Mouse (Mus musculus) limb, embryonic 14.5 days (tissue): ENCODE measurements around the gene Fam117b. TPM values are rescaled to one million over a fixed set of nuclear protein-coding genes. Genes with fewer than 3 reads are reported as not detected.
A peak's percentile ranks its signal among the peaks of the same experiment; 100 is the strongest.

Source experiments
- ATAC-seq: fragments of 200-750 bp; cut with Nextera tagmentation; 2 replicates; pipeline ENCODE4 v1.8.0; 2017; ENCODE audit warnings: low read depth, moderate number of reproducible peaks, moderate TSS enrichment; ENCODE audit not compliant: low FRiP score
- DNase-seq: peaks from one replicate; pipeline ENCODE4 v3.0.0-alpha.2; 2015; ENCODE audit warnings: low spot score
- H3K27ac ChIP-seq: fragments of 300-500 bp; sonication (generic); replicated peaks from 2 replicates; pipeline ENCODE4 v1.5.1; 2014; ENCODE audit warnings: low read depth, mild to moderate bottlenecking, low read length, moderate library complexity, mixed read lengths
- H3K27me3 ChIP-seq: fragments of 300-500 bp; sonication (generic); 2 replicates; pipeline ENCODE4 v1.6.1; 2014; ENCODE audit warnings: low read length, mixed read lengths; ENCODE audit not compliant: control insufficient read depth, insufficient read depth
- H3K36me3 ChIP-seq: fragments of 300-500 bp; sonication (generic); 2 replicates; pipeline ENCODE4 v1.6.1; 2014; ENCODE audit warnings: mild to moderate bottlenecking, low read length, moderate library complexity, mixed read lengths; ENCODE audit not compliant: control insufficient read depth, insufficient read depth
- H3K4me1 ChIP-seq: fragments of 300-500 bp; sonication (generic); 2 replicates; pipeline ENCODE4 v1.6.1; 2014; ENCODE audit warnings: antibody characterized with exemption, low read length, mixed read lengths; ENCODE audit not compliant: control insufficient read depth, insufficient read depth
- H3K4me2 ChIP-seq: fragments of 300-500 bp; sonication (generic); replicated peaks from 2 replicates; pipeline ENCODE4 v1.6.1; 2014; ENCODE audit warnings: low read depth, mild to moderate bottlenecking, low read length, moderate library complexity; ENCODE audit not compliant: severe bottlenecking
- H3K4me3 ChIP-seq: fragments of 300-500 bp; sonication (generic); replicated peaks from 2 replicates; pipeline ENCODE4 v1.5.1; 2014; ENCODE audit warnings: low read length
- H3K9ac ChIP-seq: fragments of 300-500 bp; sonication (generic); 2 replicates; pipeline ENCODE4 v1.6.1; 2014; ENCODE audit warnings: mild to moderate bottlenecking, low read depth, low read length, moderate library complexity; ENCODE audit not compliant: severe bottlenecking
- H3K9me3 ChIP-seq: fragments of 300-500 bp; sonication (generic); 2 replicates; pipeline ENCODE4 v1.6.1; 2016; ENCODE audit warnings: low read length; ENCODE audit not compliant: control insufficient read depth
- POLR2A ChIP-seq: fragments of 200-500 bp; IDR thresholded peaks from 2 replicates; pipeline ENCODE4 v1.8.0; 2012; ENCODE audit warnings: inconsistent platforms, mild to moderate bottlenecking, moderate library complexity, borderline replicate concordance; ENCODE audit not compliant: insufficient read depth, insufficient read length; ENCODE audit errors: extremely low read depth
- WGBS: fragments of 180-500 bp; shearing (Covaris S2); extraction: QIAGEN DNeasy Blood & Tissue Kit; methylation state at CpG from one replicate; pipeline ENCODE4 v1.1.7; 2014; 5-methylcytosine and 5-hydroxymethylcytosine counted together
- polyA plus RNA-seq, 2 experiments: library from polyadenylated mRNA; depleted of rRNA in 1 of 2; stranded (reverse) in 1 of 2; unstranded in 1 of 2; fragments of >200 nt; fragmentation: Nextera tagmentation in 1 of 2; extraction: Ambion mirVana in 1 of 2; gene quantifications; 2 replicates each; pipeline versions ENCODE4 v1.2.1 to v1.2.3; 2012 to 2014

Gene Fam117b
- polyA plus RNA-seq, 2 experiments = 12.3 to 12.4 TPM

DNA sequence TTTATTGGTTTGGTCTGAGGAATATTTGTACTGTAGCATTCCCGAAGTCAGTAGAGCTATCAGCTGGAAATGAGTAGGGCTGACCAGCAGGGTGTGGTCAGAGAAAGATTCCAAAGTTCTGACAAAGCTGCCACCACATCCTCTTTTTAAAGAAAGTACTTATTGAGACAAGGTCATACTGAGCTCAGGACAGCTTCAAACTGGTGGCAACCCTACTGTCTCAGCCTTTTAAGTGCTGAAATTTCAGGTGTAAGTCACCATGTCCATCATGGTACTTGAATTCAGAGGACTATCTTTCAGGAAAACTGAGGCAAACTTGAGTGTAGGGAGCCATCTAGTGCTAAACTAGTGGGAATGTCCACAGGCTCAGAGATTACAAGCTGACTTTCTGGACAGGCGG is 87.5 kb downstream of the Fam117b start:
- Histone ChIP-seq H3K4me3 (no peak overlapping the region), H3K27ac (no peak overlapping the region), H3K4me1 (no peaks in the 10 kb centered on the region), H3K27me3 (no peaks in the 10 kb centered on the region), H3K9ac (no peak overlapping the region), H3K4me2 (no peak overlapping the region), H3K9me3 (no peaks in the 10 kb centered on the region), H3K36me3 (no peaks in the 10 kb centered on the region)
- ATAC-seq (no peak), DNase-seq (peak; percentile 14)
- no peak for TF ChIP-seq POLR2A
- WGBS = 40% methylated on average over 2 of the region's 2 CpGs

DNA sequence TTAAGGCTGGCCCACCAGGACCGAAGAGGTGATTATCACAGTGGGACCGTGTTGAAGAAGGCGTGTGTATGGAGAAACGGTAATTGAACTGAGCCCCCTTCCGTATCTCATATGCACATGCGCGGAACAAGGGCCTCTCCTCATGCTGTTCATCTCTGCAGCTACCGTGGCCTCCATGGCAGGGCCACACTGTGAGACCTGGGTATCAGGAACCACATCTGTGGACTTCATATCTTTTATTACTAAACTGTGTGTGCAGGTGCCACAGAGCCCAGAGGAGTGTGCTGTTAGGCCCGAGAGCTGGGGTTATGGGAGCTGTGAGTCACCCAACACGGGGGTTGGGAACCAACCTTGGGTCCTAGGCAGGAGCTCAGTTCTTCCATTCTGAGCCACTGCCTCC is 94.5 kb downstream of the Fam117b start:
- ATAC-seq (no peak), DNase-seq (no peak)
- no peaks in the 10 kb centered on the region for H3K27me3 ChIP-seq
- 86% methylated on average over 10 of the region's 10 CpGs for WGBS
- no peaks in the 10 kb centered on the region for H3K9me3 ChIP-seq
- no peak overlapping the region for H3K9ac ChIP-seq
- no peaks in the 10 kb centered on the region for H3K36me3 ChIP-seq
- H3K4me3 ChIP-seq = no peak overlapping the region
- no peak for TF ChIP-seq POLR2A
- H3K27ac ChIP-seq = no peak overlapping the region
- H3K4me1 ChIP-seq = no peaks in the 10 kb centered on the region
- H3K4me2 ChIP-seq = no peak overlapping the region

DNA sequence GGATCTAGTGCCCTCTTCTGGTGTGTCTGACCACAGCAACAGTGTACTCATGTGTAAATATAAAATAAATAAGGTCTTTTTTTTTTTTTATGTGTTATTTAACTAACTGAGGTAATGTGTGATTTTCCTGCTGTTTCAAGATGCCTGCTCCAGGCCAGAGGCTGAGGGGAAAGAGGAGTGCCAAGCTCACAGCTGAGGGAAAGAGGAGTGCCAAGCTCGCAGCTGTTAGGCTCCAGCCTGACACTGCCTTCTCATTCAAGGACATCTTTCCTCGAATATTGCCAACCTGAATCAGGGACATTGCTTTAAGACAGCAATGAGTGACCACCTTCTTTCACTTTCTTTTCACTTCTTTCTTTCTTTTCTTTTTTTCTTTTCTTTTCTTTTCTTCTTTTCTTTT is 95.9 kb downstream of the Fam117b start:
- Histone ChIP-seq H3K27ac (no peak overlapping the region), H3K9me3 (no peaks in the 10 kb centered on the region), H3K4me2 (no peak overlapping the region), H3K9ac (no peak overlapping the region), H3K36me3 (no peaks in the 10 kb centered on the region), H3K4me3 (no peak overlapping the region), H3K27me3 (no peaks in the 10 kb centered on the region), H3K4me1 (no peaks in the 10 kb centered on the region)
- ATAC-seq (no peak), DNase-seq (no peak)
- no peak for TF ChIP-seq POLR2A
- 86% methylated on average over 2 of the region's 2 CpGs for WGBS

DNA sequence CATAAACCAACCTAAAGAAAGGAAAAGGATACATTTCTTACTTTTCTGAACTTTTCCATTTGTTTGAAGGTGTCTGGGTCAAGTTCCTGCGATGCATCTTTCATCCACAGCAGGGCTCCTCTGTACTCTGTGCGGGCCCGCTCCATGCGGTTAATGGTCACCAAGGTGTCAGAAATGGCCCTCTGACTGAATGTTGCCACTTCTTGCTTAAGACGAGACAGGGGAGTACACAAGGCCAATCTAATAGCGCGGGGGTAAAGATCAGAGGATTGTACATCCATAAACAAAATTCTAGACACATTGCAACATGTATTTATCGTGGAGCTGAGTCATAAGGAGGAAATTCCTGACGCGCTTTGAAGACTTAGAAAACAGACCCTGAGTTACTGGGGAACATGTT is 101.0 kb downstream of the Fam117b start:
- no peaks in the 10 kb centered on the region for H3K27me3 ChIP-seq
- WGBS = 85% methylated on average over 10 of the region's 10 CpGs
- no peak overlapping the region for H3K27ac ChIP-seq
- ATAC-seq (no peak), DNase-seq (no peak)
- H3K9ac ChIP-seq = no peak overlapping the region
- no peaks in the 10 kb centered on the region for H3K36me3 ChIP-seq
- no peak overlapping the region for H3K4me3 ChIP-seq
- no peak for TF ChIP-seq POLR2A
- H3K4me2 ChIP-seq = no peak overlapping the region
- no peaks in the 10 kb centered on the region for H3K9me3 ChIP-seq
- H3K4me1 ChIP-seq = no peaks in the 10 kb centered on the region

DNA sequence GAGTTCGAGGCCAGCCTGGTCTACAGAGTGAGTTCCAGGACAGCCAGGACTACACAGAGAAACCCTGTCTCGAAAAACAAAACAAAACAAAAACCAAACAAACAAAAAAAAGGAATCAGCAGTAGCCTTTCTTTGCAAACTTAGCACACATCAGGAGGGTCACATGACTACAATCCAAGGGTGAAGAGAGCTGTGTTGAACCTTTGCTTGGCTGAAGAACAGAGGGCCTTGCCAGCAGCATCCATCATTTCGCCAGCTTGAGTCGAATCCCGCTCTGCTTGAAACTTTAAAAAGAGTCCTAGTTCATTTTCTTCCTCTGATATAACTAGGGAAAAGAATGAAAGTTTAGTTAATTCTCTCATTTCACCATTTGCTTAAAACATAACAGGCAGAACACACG is 102.7 kb downstream of the Fam117b start:
- no peaks in the 10 kb centered on the region for H3K36me3 ChIP-seq
- no peak overlapping the region for H3K27ac ChIP-seq
- H3K4me1 ChIP-seq = no peaks in the 10 kb centered on the region
- H3K4me2 ChIP-seq = no peak overlapping the region
- no peak for TF ChIP-seq POLR2A
- no peaks in the 10 kb centered on the region for H3K9me3 ChIP-seq
- H3K4me3 ChIP-seq = no peak overlapping the region
- DNase-seq = no peak
- H3K9ac ChIP-seq = no peak overlapping the region
- no peak for ATAC-seq
- H3K27me3 ChIP-seq = no peaks in the 10 kb centered on the region
- 89% methylated on average over 6 of the region's 6 CpGs for WGBS

DNA sequence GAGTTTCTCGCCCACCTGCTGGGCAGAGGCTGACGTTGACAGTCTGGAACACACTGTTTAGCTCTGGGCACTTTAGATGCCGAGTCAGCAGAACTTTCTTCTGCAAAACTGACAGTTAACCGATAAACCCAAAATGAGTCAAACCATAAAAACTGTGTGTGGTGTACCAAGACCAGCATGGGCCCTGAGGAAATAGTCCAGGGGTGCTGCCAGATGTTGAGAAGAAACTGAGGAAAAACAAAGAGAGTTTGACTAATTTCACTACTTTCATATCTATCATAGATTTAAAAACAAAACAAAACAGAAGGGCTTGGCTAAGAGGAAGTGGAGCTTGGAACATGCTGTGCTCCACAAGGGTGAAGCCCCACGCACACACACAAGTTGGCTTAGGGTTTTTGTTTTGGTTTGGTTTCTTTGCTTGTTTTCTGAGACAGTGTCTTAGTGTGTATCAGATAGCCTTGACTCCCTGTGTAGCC is 103.4 kb downstream of the Fam117b start:
- DNase-seq (no peak), ATAC-seq (no peak)
- Histone ChIP-seq H3K4me2 (no peak overlapping the region), H3K4me1 (no peaks in the 10 kb centered on the region), H3K9ac (no peak overlapping the region), H3K4me3 (no peak overlapping the region), H3K9me3 (no peaks in the 10 kb centered on the region), H3K27ac (no peak overlapping the region), H3K27me3 (no peaks in the 10 kb centered on the region), H3K36me3 (no peaks in the 10 kb centered on the region)
- 61% methylated on average over 5 of the region's 5 CpGs for WGBS
- no peak for TF ChIP-seq POLR2A
